ENCODE assay signal across 11 mouse cellular contexts in genomic region chr4:43586411-43586810, GRCm38 (mm10). TPM values are rescaled to one million over a fixed set of nuclear protein-coding genes. Genes with fewer than 3 reads are reported as not detected.
DNase-seq lines count a peak whose midpoint lies in the region; TF ChIP-seq lines count a peak whose summit lies in the region.
"Had no signal": no experiment of that assay in that cellular context is flagged by ENCODE, and none has a peak within 500 bp of the region (broad histone marks: within the 10 kb centered on the region; RNA-seq: fewer than 3 reads in every experiment).

No protein-coding gene starts in this region.

- WGBS in heart, embryonic 10.5 days: 62% methylated on average over 8 of the region's 8 CpGs

- peak; percentile 61 to 86 for DNase-seq in heart, adult 18-20 months
- no peak for DNase-seq in heart, embryonic 10.5 days (ENCODE audit: low spot score)
- DNase-seq in MEL (ENCODE audit: low read depth, low spot score): no peak
- DNase-seq in adrenal gland, postnatal 36 days: peak; percentile 59 to 63
- DNase-seq in heart, postnatal 4 days: peak; percentile 36
- DNase-seq in urinary bladder, postnatal 25 days (ENCODE audit: low spot score): no peak
- no peak for DNase-seq in thymus, postnatal 4 days
- DNase-seq in gastrocnemius, adult 8-10 months (ENCODE audit: low spot score in 2 of 2): no peak

- H3K79me2 ChIP-seq in MEL (ENCODE audit: control insufficient read depth, insufficient read depth, low read length, poor library complexity): no peaks in the 10 kb centered on the region

- H3K36me3 ChIP-seq in heart, embryonic 10.5 days: peaks cover 34% of the 10 kb centered on the region
- peaks cover 0 to 13% of the 10 kb centered on the region in 2 experiments; a peak in 2 of 4 replicates for H3K36me3 ChIP-seq in MEL (ENCODE audit: control insufficient read depth in 1 of 2, insufficient read depth in 2 of 2, low read length in 2 of 2)

- no peak overlapping the region for H3K4me3 ChIP-seq in heart, embryonic 10.5 days
- no peak overlapping the region for H3K4me3 ChIP-seq in MEL (ENCODE audit: control insufficient read depth in 1 of 2, insufficient read depth in 1 of 2, low read depth in 2 of 2, low read length in 2 of 2)
- H3K4me3 ChIP-seq: midbrain, embryonic 12.5 days had no signal

- TF ChIP-seq RAD21 in MEL (IDR thresholded peaks at IDR 0.05; ENCODE audit: low read depth, low read length): no peak

- TF ChIP-seq POLR2A in MEL (IDR thresholded peaks at IDR 0.05; ENCODE audit: control insufficient read depth in 1 of 2, insufficient read depth in 1 of 2, low read depth in 1 of 2, low read length in 2 of 2, poor library complexity in 1 of 2): no peak

- no peak overlapping the region for H3K9ac ChIP-seq in MEL (ENCODE audit: control insufficient read depth, low read depth, low read length, poor library complexity, severe bottlenecking)
- H3K9ac ChIP-seq: liver, embryonic 14.5 days; midbrain, embryonic 12.5 days had no signal

- no peak overlapping the region for H3K27ac ChIP-seq in heart, embryonic 10.5 days
- H3K27ac ChIP-seq in MEL (ENCODE audit: control insufficient read depth, low read depth, low read length): no peak overlapping the region
- H3K27ac ChIP-seq: liver, embryonic 14.5 days; midbrain, embryonic 12.5 days had no signal

- H3K4me1 ChIP-seq in heart, embryonic 10.5 days: peaks cover 35% of the 10 kb centered on the region
- peaks cover 0 to 13% of the 10 kb centered on the region in 2 experiments; a peak in 3 of 4 replicates for H3K4me1 ChIP-seq in MEL (ENCODE audit: control insufficient read depth in 1 of 2, insufficient read depth in 2 of 2, low read length in 2 of 2)
- H3K4me1 ChIP-seq: midbrain, embryonic 12.5 days had no signal

- H3K27me3 ChIP-seq in heart, embryonic 10.5 days (ENCODE audit: insufficient read depth, poor library complexity, severe bottlenecking): no peaks in the 10 kb centered on the region
- H3K27me3 ChIP-seq in MEL (ENCODE audit: control insufficient read depth in 1 of 2, insufficient read depth in 2 of 2, low read length in 2 of 2): no peaks in the 10 kb centered on the region
- H3K27me3 ChIP-seq: midbrain, embryonic 12.5 days had no signal

- no peak for TF ChIP-seq EP300 in MEL (IDR thresholded peaks at IDR 0.05; ENCODE audit: low read depth in 1 of 2, low read length in 2 of 2)

- no peak for TF ChIP-seq CTCF in MEL (IDR thresholded peaks at IDR 0.05 in 2 of 3, conservative IDR thresholded peaks at IDR 0.05 in 1 of 3; ENCODE audit: control insufficient read depth in 1 of 3, insufficient read depth in 1 of 3, low read depth in 2 of 3, low read length in 3 of 3, poor library complexity in 1 of 3, severe bottlenecking in 1 of 3)

- no peaks in the 10 kb centered on the region for H3K9me3 ChIP-seq in heart, embryonic 10.5 days
- H3K9me3 ChIP-seq in MEL (replicated peaks; ENCODE audit: insufficient read depth, low read length): no peaks in the 10 kb centered on the region
- H3K9me3 ChIP-seq: midbrain, embryonic 12.5 days had no signal

TF ChIP-seq in MEL, 35 proteins besides CTCF, POLR2A, EP300 and RAD21:
- TF ChIP-seq POLR2AphosphoS2 (IDR thresholded peaks at IDR 0.05; ENCODE audit: low read length) (0 out of 2 replicates have a peak, but pooled peaks have one; percentile 0), UBTF (IDR thresholded peaks at IDR 0.05; ENCODE audit: borderline replicate concordance, insufficient read depth, low read depth, low read length) (no peak)

RNA-seq across cellular contexts. Expression of gene Msmp, which starts 2.1 kb away (rescaled TPM):
- total RNA-seq in heart, adult 18-20 months (2021): under 1 TPM in 1 of 2 experiments, not detected in 1; 0.54 TPM
- 1.6 and 1.8 TPM in 2 replicates for polyA plus RNA-seq in heart, embryonic 10.5 days (2016; fragmentation: Nextera tagmentation; extraction: Ambion mirVana)
- 0.73 and 1.0 TPM in 2 replicates for total RNA-seq in MEL (2012; rRNA removed)
- 1 to 10 TPM in 1 of 2 experiments, not detected in 1; 2.5 TPM for polyA plus RNA-seq in MEL (2012; ENCODE audit: insufficient read depth in 1 of 2, insufficient read length in 2 of 2, low read depth in 1 of 2, low replicate concordance in 2 of 2, missing spikeins in 1 of 2)
- total RNA-seq in adrenal gland, postnatal 36 days (2021): 1 to 10 TPM; 3.2 to 3.4 TPM
- total RNA-seq in heart, postnatal 4 days (2021): under 1 TPM in 1 of 2 experiments, not detected in 1; 0.52 TPM
- not detected for total RNA-seq in gastrocnemius, adult 8-10 months (2022)
- total RNA-seq: layer of hippocampus, adult 8-10 months had no signal
- polyA plus RNA-seq: liver, embryonic 14.5 days had no signal

RNA-seq across cellular contexts. Expression of gene Gba2, which starts 7.7 kb away (rescaled TPM):
- total RNA-seq in heart, adult 18-20 months (2021): 10 to 100 TPM in 1 of 2 experiments, 1 to 10 TPM in 1; 9.3 to 10.8 TPM
- 22.8 and 27.6 TPM in 2 replicates for polyA plus RNA-seq in heart, embryonic 10.5 days (2016; fragmentation: Nextera tagmentation; extraction: Ambion mirVana)
- total RNA-seq in MEL (2012; rRNA removed): 5.7 and 6.2 TPM in 2 replicates
- 10 to 100 TPM in 1 of 2 experiments, not detected in 1; 24.9 TPM for polyA plus RNA-seq in MEL (2012; ENCODE audit: insufficient read depth in 1 of 2, insufficient read length in 2 of 2, low read depth in 1 of 2, low replicate concordance in 2 of 2, missing spikeins in 1 of 2)
- 10 to 100 TPM; 11.0 to 11.5 TPM for total RNA-seq in adrenal gland, postnatal 36 days (2021)
- total RNA-seq in heart, postnatal 4 days (2021): 10 to 100 TPM; 17.7 to 17.8 TPM
- total RNA-seq in gastrocnemius, adult 8-10 months (2022): 1 to 10 TPM; 3.8 to 4.4 (median 4.2) TPM

RNA-seq across cellular contexts. Expression of gene Rgp1, which starts 7.9 kb away (rescaled TPM):
- total RNA-seq in heart, adult 18-20 months (2021): 10 to 100 TPM; 24.3 to 27.9 TPM
- polyA plus RNA-seq in heart, embryonic 10.5 days (2016; fragmentation: Nextera tagmentation; extraction: Ambion mirVana): 20.9 and 29.7 TPM in 2 replicates
- 14.3 and 17.1 TPM in 2 replicates for total RNA-seq in MEL (2012; rRNA removed)
- 10 to 100 TPM in 1 of 2 experiments, not detected in 1; 47.6 TPM for polyA plus RNA-seq in MEL (2012; ENCODE audit: insufficient read depth in 1 of 2, insufficient read length in 2 of 2, low read depth in 1 of 2, low replicate concordance in 2 of 2, missing spikeins in 1 of 2)
- total RNA-seq in adrenal gland, postnatal 36 days (2021): 10 to 100 TPM; 40.5 to 53.3 TPM
- total RNA-seq in heart, postnatal 4 days (2021): 10 to 100 TPM; 38.6 to 39.1 TPM
- 10 to 100 TPM; 22.8 to 26.9 (median 23.5) TPM for total RNA-seq in gastrocnemius, adult 8-10 months (2022)

RNA-seq across cellular contexts. Expression of gene Tln1, which starts 23.9 kb away (rescaled TPM):
- 100 to 1,000 TPM in 1 of 2 experiments, 10 to 100 TPM in 1; 98.2 to 111 TPM for total RNA-seq in heart, adult 18-20 months (2021)
- 82.7 and 99.6 TPM in 2 replicates for polyA plus RNA-seq in heart, embryonic 10.5 days (2016; fragmentation: Nextera tagmentation; extraction: Ambion mirVana)
- 106 and 112 TPM in 2 replicates for total RNA-seq in MEL (2012; rRNA removed)
- polyA plus RNA-seq in MEL (2012; ENCODE audit: insufficient read depth in 1 of 2, insufficient read length in 2 of 2, low read depth in 1 of 2, low replicate concordance in 2 of 2, missing spikeins in 1 of 2): 100 to 1,000 TPM in 1 of 2 experiments, 10 to 100 TPM in 1; 22.9 to 146 TPM
- total RNA-seq in adrenal gland, postnatal 36 days (2021): 100 to 1,000 TPM; 241 to 244 TPM
- total RNA-seq in heart, postnatal 4 days (2021): 100 to 1,000 TPM; 184 to 187 TPM
- total RNA-seq in gastrocnemius, adult 8-10 months (2022): 10 to 100 TPM; 52.5 to 57.4 (median 56.6) TPM

RNA-seq across cellular contexts. Expression of gene Creb3, which starts 24.3 kb away (rescaled TPM):
- 10 to 100 TPM; 38.4 to 52.4 TPM for total RNA-seq in heart, adult 18-20 months (2021)
- 63.8 and 68.8 TPM in 2 replicates for polyA plus RNA-seq in heart, embryonic 10.5 days (2016; fragmentation: Nextera tagmentation; extraction: Ambion mirVana)
- total RNA-seq in MEL (2012; rRNA removed): 14.9 and 17.1 TPM in 2 replicates
- 10 to 100 TPM in 1 of 2 experiments, not detected in 1; 21.3 TPM for polyA plus RNA-seq in MEL (2012; ENCODE audit: insufficient read depth in 1 of 2, insufficient read length in 2 of 2, low read depth in 1 of 2, low replicate concordance in 2 of 2, missing spikeins in 1 of 2)
- total RNA-seq in adrenal gland, postnatal 36 days (2021): 100 to 1,000 TPM; 117 to 170 TPM
- 10 to 100 TPM; 53.2 to 53.4 TPM for total RNA-seq in heart, postnatal 4 days (2021)
- 10 to 100 TPM; 36.3 to 47.6 (median 41.3) TPM for total RNA-seq in gastrocnemius, adult 8-10 months (2022)

Comparison
In these comparisons a context has a peak if more than half of its experiments do, and no peak if none do; other contexts are left out.
1. DNase-seq: peak in heart, adult 18-20 months (2 of 2), adrenal gland, postnatal 36 days (2 of 2) and heart, postnatal 4 days (single experiment); none in heart, embryonic 10.5 days (single experiment), MEL (single experiment), urinary bladder, postnatal 25 days (single experiment), thymus, postnatal 4 days (single experiment) and gastrocnemius, adult 8-10 months (0 of 2).